Mouse (Mus musculus) gastrocnemius, postnatal 25 days (tissue): Measurements from ENCODE around the gene Arhgef1. TPM values are rescaled to one million over a fixed set of nuclear protein-coding genes. Genes with fewer than 3 reads are reported as not detected.

Experiments used
- DNase-seq: peaks from one replicate; pipeline ENCODE4 v3.0.0; 2022
- total RNA-seq, 2 experiments: library from RNA; stranded (reverse); gene quantifications; 1 replicate in 1 of 2; 2 replicates in 1 of 2; pipeline ENCODE4 v1.2.3; 2021

Arhgef1 gene
- total RNA-seq, 2 experiments from 2014 or later: 30.9 to 34.2 TPM

DNA sequence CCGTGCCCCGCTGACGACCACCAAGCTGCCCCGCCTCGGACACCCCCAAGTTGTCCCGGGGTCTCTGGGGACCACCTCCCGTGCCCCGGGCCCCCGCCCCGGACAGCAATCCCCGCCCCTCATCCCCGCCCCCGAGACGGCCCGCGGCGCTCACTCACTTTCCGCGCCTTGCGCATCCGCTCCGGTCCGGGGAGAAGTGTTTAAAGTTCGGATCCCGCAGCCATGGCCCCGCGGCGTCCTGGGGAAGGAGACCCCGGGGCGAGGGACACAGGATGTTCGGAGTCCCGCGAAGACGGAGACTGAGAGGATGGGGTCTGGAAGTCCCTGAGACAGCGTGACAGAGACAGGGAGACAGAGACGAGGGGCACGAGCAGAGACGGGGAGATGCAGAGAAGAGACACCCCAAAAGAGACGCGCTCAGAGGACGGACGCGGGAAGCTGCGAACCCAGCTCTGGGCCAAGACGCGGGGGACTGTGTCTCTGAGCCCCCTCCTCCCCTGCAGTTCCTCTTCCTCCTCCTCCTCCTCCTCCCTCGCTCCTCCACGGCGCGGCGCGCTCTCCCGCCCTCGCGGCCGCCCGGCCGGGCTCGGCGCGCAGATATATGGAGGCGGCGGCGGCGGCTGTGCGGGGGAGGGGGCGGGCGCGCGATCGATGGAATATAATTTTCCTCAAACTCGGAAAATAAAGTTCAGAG is 41.7 kb downstream of the Arhgef1 start, which contains the start of gene Gm4881:
TSS of gene Gm4881 (minus strand) at position 238 of the 694 bp plus-strand sequence.
- DNase-seq: no peak

DNA sequence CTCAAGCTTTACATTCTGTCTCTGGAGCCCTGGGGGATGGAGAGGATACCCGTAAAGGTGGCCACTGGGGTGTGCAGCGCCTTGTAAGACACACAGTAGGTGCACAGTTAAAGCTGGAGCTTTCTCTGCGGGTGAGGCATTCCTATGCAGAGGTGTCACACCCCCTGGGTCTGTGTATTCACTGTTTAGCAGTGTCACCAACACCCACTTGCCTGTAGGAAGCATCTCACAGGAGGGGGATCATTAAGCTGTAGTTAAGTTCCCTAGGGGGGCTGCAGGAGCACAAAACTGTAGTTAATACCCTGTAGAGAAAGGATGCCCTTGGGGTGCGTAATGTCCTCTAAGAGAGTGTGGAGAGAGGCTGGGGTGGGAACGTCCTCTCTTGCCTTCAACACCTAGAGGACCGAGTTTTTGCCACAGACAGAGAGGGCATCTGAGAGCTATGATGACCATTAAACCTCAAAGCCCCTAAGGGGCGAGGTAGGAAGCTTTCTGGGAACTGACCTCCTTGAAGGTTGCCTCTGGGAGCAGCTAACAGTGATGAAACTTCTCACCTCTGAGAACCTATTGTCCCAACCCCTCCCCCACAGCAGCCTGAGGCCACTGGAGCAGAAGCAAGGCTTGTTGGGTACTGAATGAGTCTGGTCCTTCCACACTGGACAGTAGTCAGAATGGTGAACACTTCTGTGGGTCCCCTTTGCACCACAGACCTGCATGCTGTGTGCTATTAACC is 44.8 kb downstream of the Arhgef1 start:
- DNase-seq: no peak

DNA sequence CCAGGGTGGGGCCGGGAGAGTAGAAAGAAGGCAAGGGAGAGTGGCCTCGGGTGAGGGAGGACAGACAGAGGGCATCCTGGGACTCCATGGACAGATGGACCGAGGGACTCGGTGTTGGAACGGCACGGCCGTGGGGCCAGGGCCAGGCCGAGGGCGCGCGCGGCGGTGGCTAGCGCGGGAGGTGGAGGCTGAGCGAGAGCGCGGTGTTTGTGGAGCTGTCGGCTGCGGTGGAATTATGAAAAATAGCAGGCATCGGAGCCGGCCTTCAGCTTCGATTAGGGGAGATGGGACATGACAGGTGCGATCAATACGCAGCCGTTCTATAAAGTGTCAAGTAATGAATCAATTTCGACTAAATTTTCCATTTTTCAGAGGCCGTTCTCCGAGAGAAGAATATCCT is 46.1 kb downstream of the Arhgef1 start:
- DNase-seq: no peak

DNA sequence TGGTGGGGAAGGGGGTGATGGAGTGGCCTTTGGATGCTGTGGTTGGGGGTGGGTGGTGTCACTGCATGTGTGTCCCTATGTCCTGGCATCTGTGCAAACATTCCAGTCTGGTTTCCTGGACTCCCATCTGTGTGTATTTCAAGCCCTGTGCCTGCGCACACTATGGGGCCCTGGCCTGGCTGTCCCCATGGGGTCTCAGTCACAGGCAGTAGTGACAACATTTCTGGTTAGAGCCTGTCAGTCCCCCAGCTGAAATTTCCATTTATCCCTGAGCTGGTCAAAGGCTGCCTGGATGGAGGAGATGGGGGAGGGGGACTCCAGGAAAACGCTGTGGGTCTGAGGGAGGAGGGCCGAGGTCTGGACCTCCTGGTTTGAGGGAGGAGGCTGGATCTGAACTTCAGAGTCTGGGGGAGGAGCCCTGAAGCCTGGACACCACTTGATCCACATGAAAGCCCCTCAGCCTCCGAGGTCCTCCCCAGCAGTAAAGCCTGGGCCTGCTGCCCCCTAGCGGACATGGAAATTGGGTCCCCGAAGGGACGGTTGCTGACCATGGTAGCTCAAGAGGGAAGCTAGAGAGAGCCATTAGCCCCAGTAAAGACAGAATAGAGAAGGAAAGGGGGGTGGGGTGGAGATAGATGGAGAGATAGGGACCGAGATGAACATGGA is 47.4 kb downstream of the Arhgef1 start:
- no peak for DNase-seq

DNA sequence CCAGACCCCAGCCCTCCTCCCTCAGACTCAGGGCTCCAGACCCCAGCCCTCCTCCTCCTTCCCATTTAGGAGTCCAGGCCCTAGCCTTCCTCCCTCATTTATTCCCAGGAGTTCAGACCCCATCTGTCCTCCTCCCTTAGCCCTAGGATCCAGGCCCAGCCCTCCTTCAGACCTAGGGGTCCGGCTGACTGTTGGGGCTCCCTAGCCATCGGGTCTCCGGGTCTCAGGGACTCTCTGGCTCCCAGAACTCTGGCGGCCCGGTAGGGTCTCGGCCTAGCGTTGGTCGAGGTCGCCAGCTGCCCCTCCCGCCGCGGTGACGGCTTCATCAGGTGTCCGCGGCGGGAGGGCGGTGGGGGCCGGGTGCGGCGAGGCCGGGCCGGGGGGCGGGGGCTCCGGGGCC is 51.3 kb downstream of the Arhgef1 start:
- no peak for DNase-seq

DNA sequence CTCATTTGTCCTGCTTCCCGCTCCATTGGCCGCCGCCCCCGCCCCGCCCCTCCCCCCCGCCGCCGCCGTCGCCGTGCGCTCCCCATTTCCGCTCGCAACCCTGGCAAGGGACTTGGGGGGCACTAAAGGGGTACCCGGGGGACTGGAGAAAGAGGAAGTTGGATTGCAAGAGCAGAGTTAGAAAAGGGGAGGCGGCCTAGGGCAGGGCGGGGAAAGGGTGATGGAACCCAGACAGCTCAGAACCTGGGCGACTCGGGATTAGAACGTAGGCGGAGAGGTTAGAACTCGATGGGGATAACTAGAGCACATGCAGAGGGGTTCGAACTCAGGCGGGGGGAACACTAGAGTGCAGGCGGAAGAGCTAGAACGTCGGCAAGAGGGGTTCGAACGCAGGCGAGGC is 51.7 kb downstream of the Arhgef1 start:
- no peak for DNase-seq

DNA sequence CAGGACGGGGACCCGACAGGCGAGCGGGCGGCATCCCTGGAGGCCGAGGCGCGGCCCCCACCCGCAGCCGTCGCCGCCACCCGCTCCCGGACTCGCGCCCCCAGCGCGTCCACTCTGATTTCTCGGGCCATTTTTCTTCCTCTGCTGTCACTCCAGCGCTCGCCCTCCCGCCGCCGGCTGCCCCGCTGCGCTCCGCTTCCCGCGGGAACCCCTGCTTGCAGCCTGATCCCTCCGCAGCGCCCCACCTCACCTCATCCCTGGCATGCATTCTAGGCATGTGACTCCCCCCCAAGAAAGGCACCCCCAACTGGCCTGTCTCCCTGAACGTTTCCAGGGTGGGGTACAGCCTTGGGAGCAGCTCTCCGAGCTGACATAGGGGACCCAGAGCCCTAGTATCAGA is 52.5 kb downstream of the Arhgef1 start:
- no peak for DNase-seq

DNA sequence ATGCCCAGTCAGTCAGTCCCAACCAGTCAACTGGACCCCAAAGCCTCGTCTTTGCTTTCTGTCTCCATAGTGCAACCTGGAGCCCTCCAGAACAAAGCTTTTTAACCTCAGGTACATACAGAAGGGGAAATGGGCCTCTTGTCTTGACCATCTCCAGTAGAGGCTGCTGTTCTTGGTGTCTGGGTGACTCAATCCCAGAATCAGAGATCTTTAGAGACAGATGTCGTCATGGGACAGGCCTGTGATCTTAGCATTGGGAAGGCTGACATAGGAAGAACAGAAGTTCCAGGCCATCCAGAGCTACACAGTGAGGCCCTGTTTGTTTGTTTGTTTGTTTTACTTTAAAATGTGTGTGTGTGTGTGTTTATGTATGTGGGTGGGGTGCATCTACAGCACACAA is 61.6 kb downstream of the Arhgef1 start:
- no peak for DNase-seq

DNA sequence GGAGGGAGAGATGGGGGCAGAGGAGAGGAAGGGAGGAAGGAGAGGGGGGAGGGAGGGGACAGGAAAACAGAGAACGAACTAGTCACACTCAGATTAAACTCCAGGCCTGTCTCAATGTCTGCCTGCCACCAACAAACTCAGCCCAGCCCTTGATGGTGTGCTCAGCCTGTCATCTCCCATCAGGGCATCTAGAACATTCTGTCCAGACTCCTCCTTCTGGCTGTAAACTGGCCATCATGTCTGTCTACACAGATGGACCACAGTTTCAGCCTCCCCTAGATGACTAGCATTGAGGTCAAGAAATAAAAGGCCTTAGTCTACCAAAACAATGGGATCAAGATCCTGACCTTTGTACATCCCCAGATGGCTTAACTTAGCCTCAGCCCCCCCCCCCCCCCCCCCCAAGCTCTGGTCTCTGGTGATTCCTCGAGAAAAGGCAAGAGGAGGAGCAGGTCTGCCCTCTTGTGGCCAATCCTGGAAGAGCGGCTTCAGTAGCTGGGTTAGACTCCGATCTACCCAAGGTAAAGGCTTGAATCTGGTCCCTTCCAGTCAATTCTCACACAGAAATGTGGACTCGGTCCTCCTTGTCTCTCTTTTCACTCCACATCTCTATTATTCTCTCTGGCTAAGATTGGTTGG is 62.3 kb downstream of the Arhgef1 start:
- peak; percentile 66 for DNase-seq

DNA sequence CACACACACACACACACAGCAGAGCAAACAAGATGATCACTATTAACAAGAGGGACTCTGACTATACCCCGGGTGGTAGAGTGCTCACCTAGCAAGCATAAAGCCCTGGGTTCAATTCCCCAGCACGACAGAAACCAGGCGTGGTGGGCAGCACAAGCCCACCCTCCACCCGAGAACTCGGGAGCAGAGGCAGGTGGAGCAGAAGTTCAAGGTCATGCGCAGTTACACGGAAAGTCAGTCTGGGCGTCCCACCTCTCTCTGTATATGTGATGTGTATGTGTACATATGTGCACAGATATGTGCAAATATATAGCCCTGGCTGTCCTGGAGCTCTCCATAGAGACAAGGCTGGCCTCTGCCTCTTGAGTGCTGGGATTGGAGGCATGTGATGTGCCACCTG is 65.3 kb downstream of the Arhgef1 start:
- DNase-seq: no peak

DNA sequence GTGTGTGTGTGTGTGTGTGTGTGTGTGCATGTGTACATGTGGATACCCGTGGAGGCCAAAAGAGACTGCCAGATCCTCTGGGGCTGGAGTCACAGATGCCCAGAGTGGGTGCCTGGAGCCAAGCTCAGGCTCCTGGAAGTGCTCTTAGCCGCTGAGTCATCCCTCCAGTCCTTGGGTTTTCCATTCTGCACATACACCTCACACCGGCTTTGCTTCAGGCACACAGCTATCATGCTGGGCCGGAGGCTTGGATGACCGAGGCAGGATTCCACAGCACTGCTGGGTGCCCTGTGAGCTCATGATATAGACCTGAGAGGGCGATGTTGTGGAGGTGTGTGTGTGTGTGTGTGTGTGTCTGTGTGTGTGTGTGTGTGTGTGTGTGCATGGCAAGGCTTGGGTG is 65.8 kb downstream of the Arhgef1 start:
- DNase-seq: no peak

DNA sequence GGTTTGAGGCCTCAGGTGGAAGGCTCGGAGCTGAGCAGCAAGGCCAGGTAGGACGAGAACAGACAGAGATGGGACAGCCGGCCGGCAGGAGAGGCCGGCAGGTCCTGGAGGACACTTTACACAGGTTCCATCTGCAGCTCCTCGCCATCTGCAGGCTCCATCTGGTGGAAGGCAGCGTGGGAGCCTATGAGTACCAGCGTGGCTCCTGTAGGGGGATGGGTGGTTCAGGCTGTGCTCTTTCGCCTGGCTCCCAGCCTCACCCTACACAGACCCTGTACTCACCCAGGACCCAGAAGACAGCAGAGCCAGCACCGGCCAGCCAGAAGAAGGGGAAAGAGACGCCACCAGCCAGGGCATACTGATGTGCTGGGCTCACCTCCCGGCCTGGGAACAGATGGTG is 67.1 kb downstream of the Arhgef1 start:
- DNase-seq: no peak

DNA sequence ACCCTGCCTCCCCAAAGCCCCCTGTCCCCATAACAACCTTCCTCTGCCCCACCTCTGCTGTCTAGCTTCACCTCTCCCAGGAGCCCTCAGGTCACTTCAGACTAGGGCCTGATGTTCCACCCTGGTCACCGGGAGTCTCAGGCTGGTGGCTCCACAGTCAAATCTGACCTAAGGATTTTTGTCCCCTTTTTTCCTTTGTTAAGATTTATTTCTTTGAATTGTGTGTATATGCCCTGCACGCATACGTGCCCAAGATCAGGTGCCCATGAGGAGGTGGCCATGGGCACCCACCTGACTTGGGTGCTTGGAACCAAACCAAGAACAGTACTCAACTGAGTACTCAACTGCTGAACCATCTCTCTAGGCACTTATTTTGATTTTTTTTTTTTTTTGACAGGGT is 67.6 kb downstream of the Arhgef1 start:
- DNase-seq: no peak

DNA sequence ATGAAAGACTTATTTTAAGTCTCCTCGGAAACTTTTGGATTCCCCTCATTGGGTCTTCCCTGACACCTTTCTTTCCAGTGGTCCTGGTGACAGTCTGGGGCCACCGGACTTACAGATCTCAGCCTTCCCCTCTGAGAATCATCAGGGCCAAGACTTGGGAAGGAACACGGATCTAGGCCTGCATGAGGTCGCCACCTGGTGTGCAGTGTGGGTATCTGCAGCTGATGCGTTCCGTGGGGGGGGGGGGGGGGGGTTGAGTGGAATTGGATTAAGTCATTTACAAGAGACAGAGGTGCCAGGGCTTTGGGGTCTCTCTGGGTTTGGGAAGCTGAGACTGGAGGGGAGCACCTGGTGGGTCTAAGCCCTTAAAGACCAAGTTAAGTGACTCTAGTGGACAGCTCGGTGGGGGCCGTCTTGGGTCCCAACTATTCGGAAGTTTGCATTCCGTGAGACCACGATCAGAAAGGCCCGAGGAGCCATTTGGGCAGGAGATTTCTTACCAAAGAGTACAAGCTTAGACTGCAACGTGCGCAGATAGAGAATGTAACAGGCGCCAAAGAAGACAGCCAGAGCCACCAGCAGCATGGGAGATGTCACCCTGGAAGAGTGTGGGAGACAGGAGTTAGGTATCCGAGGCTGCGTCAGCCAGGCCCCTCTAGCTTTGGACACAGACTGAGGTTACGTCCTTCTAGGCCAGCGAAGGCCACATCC is 68.7 kb downstream of the Arhgef1 start:
- no peak for DNase-seq

DNA sequence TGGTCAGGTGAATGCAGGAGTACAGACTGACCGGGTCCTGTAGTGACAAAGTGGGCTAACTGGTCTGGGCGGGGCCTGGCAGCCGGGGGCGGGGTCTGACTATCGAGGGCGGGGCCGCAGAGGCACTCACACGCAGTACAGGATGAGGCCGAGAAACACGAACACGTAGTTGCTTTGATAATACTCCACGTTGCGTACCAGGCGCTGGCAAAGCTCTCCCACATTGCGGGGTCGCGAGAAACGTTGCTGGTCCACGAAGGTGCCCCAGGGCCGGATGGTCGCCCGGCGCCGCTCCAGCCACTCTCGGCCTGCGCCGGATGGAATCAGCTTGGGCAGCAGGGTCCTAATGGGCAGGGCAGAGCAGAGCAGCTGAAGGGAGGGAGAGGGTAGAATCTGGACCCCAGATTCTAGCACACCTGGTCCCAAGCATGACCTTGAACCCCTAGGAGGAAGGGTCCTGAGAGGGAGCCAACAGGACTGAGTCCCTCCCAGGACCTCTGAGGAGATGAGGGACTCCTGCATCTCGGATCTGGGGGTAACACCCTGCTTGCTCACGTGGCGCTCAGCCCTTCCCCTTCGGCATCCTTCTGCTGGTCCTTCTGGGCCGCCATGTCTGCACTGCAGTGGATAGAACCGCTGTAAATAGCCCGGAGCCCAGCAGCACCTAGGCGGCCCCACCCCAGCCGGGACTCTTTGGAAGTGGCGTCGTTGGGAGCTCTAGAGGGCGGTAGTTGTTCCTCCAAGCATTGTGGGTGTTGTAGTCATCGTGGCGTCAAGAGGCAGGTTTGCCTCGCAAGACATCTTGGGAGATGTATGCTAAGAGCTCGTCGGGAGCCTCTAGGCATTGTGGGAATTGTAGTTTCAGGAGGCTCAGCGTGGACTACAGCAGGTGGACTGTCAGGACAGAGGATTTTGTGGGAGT is 69.5 kb downstream of the Arhgef1 start, which contains the start of gene Rabac1:
TSS of gene Rabac1 (minus strand) at position 783 of the 922 bp plus-strand sequence.
- peak; percentile 93 for DNase-seq

DNA sequence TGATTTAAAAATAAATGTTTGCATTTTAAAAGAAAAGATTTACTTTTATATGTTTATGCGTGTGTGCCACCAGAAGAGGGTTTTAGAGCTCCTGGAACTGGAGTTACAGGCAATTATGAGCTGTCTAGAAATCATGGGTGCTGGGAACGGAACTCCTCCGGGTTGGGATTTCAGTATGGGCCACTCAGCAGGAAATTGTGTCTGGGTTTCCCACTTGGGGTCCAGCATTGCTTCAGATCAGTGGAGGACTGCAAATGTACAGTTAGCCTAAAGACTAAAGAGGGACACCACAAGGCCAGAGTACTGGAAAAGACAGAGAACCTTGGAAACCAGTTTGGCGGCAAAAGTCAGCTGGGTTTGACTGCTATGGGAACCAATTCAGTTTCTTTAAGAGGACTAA is 70.5 kb downstream of the Arhgef1 start:
- no peak for DNase-seq

DNA sequence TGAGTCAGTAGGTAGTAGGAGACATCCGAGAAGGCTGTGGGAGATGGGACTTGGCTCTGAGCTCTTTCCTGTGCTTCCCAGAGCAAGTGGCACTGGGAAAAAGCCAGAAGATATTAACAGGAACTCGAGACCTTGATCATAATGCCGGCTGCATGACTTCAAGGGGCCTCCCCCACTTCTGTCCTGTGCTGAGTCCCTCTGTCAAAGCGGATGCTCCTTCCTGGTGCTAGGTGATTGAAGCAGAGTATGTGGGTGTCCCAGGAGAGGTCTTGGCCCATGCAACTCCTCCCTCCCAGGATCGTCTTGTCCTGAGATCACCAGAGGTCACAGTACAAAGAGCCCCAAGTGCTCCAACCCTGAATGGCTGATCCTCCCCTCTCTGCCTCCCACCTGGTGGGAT is 71.2 kb downstream of the Arhgef1 start:
- DNase-seq: no peak

DNA sequence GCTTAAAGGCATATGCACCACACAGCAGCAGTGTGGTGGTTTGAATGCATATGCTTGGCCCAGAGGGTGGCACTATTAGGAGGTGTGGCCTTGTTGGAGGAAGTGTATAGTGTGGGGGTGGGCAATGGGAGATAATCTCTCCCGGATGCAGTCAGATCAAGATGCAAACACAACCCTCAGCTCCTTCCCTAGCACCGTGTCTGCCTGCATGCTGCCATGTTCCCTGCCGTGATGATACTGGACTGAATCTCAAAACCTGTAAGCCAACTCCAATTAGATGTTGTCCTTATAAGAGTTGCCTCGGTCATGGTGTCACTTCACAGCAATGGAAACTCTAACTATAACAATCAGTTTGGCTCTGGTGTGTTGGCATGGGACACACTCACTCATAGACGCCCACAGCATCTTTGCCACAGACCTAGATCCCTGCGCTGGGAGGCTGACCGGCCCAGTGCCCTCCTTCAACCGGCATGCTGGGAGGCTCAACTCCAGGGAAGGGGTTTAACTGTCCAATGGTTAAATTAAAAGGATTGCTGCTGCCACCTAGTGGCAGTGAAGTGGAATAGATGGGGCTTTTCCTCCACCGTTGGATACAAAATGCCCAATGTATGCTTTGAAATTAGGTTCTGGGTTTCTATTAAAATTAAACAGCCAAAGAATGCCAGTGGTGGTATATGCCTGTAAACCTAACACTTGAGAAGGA is 72.3 kb downstream of the Arhgef1 start:
- no peak for DNase-seq
